Mouse (Mus musculus) intestine, embryonic 15.5 days (tissue): Measurements from ENCODE around the gene Irgc1. TPM values are rescaled to one million over a fixed set of nuclear protein-coding genes. Genes with fewer than 3 reads are reported as not detected.

Experiments
- ATAC-seq: fragments of 200-750 bp; cut with Nextera tagmentation; 2 replicates; pipeline ENCODE4 v1.8.0; 2017; ENCODE audit warnings: moderate TSS enrichment, moderate library complexity
- H3K27ac ChIP-seq: fragments of 300-500 bp; sonication (generic); 2 replicates; pipeline ENCODE4 v1.5.1; 2015; ENCODE audit warnings: mild to moderate bottlenecking, inconsistent platforms
- H3K27me3 ChIP-seq: fragments of 300-500 bp; sonication (generic); replicated peaks from 2 replicates; pipeline ENCODE4 v1.6.1; 2015; ENCODE audit warnings: inconsistent platforms
- H3K36me3 ChIP-seq: fragments of 300-500 bp; sonication (generic); 2 replicates; pipeline ENCODE4 v1.6.1; 2015; ENCODE audit warnings: inconsistent platforms
- H3K4me1 ChIP-seq: fragments of 300-500 bp; sonication (generic); replicated peaks from 2 replicates; pipeline ENCODE4 v1.6.1; 2015; ENCODE audit warnings: inconsistent platforms
- H3K4me2 ChIP-seq: fragments of 300-500 bp; sonication (generic); replicated peaks from 2 replicates; pipeline ENCODE4 v1.6.1; 2015; ENCODE audit warnings: mild to moderate bottlenecking, inconsistent platforms
- H3K4me3 ChIP-seq: fragments of 300-500 bp; sonication (generic); replicated peaks from 2 replicates; pipeline ENCODE4 v1.5.1; 2015; ENCODE audit warnings: inconsistent platforms
- H3K9ac ChIP-seq: fragments of 300-500 bp; sonication (generic); 2 replicates; pipeline ENCODE4 v1.6.1; 2015; ENCODE audit warnings: inconsistent platforms
- H3K9me3 ChIP-seq: fragments of 300-500 bp; sonication (generic); 2 replicates; pipeline ENCODE4 v1.6.1; 2016; ENCODE audit warnings: inconsistent platforms
- WGBS: fragments of 180-500 bp; shearing (Covaris S2); methylation state at CpG from one replicate; pipeline ENCODE4 v1.1.7; 2015; 5-methylcytosine and 5-hydroxymethylcytosine counted together
- polyA plus RNA-seq: library from polyadenylated mRNA; unstranded; fragments of >200 nt; fragmentation: Nextera tagmentation; extraction: Ambion mirVana; gene quantifications from 2 replicates; pipeline ENCODE4 v1.2.1, GENCODE M21; 2015

The Irgc1 gene
- polyA plus RNA-seq, 1 experiment from 2014 or later, result not detected

GRCm38 (mm10) chr7:24427168-24427567, 24.9 kb downstream of the Irgc1 start:
- H3K4me3 ChIP-seq, result no peak overlapping the region
- H3K4me1 ChIP-seq, result peaks cover 6% of the 10 kb centered on the region
- H3K27ac ChIP-seq, result no peak overlapping the region
- H3K27me3 ChIP-seq, result peaks cover 4% of the 10 kb centered on the region; the same call in 1 of the 2 replicates
- no peak overlapping the region for H3K4me2 ChIP-seq
- 94% methylated on average over 8 of the region's 8 CpGs for WGBS
- no peaks in the 10 kb centered on the region for H3K36me3 ChIP-seq
- no peak for ATAC-seq
- H3K9ac ChIP-seq, result no peak overlapping the region
- H3K9me3 ChIP-seq, result no peaks in the 10 kb centered on the region

DNA sequence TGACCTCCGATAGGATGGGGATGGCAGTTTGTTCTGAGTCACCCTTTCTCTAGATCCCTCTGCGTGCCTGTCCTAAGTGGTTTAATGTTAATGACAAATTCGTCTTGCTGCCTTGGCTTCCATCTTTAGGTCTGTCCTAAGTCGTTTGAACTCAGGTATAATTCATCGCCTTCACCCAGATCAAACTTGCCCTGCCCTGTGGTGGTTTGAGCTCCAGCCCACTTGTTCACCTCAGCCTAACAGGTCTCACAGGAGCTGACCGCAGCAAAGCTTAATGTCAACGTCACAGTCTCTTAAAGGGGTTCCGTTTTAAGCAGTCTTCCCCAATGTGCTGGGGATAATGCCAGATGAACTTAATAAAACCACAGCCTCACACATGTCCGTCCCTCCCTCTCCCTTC, 26.2 kb downstream of the Irgc1 start:
- Histone ChIP-seq H3K36me3 (no peaks in the 10 kb centered on the region), H3K27me3 (no peaks in the 10 kb centered on the region), H3K27ac (no peak overlapping the region), H3K9me3 (no peaks in the 10 kb centered on the region), H3K9ac (no peak overlapping the region), H3K4me3 (no peak overlapping the region), H3K4me1 (peaks cover 6% of the 10 kb centered on the region), H3K4me2 (no peak overlapping the region)
- 78% methylated on average over 9 of the region's 9 CpGs for WGBS
- ATAC-seq, result no peak

DNA sequence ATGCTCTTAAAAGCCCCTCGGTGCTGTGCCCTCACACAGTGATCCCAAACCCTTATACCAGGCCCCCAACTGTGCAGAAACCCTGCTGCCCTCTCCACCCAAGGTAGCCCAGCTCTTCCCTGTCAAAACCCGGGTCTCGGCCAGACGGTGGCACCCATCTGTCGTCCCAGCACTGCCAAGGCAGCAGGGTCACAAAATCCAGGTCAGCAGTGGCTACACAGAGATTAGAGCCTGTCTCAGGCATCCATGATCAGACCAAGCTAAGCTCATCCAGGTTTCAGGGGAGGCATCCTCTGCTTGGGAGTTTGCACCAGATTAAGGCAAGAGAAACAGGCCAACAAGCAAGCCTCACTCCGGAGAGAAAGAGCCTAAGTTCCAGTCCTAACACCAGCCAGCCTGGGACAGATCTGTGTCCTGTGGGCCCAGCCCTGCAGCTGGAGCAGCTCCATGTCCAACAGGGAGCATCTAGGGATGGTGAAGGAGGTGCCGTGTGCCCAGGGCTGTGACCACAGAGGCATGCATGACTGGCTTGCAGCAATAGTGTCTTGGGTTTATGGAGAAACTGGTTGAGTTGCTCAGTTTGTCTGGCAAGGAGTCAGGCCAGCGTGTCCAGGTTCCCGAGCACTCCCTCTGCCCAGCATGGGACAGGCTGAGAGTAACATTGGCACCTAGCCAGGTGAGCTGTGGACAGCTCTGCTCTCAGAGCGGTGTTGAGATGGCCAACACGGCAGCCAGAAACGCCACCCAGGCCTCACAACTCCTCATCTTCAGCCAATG, 28.0 kb downstream of the Irgc1 start:
- 74% methylated on average over 12 of the region's 12 CpGs for WGBS
- H3K4me3 ChIP-seq, result no peak overlapping the region
- H3K36me3 ChIP-seq, result peaks cover 2% of the 10 kb centered on the region
- H3K9ac ChIP-seq, result no peak overlapping the region
- H3K9me3 ChIP-seq, result no peaks in the 10 kb centered on the region
- H3K27me3 ChIP-seq, result no peaks in the 10 kb centered on the region
- no peak for ATAC-seq
- H3K27ac ChIP-seq, result no peak overlapping the region
- H3K4me1 ChIP-seq, result peaks cover 6% of the 10 kb centered on the region
- H3K4me2 ChIP-seq, result no peak overlapping the region

DNA sequence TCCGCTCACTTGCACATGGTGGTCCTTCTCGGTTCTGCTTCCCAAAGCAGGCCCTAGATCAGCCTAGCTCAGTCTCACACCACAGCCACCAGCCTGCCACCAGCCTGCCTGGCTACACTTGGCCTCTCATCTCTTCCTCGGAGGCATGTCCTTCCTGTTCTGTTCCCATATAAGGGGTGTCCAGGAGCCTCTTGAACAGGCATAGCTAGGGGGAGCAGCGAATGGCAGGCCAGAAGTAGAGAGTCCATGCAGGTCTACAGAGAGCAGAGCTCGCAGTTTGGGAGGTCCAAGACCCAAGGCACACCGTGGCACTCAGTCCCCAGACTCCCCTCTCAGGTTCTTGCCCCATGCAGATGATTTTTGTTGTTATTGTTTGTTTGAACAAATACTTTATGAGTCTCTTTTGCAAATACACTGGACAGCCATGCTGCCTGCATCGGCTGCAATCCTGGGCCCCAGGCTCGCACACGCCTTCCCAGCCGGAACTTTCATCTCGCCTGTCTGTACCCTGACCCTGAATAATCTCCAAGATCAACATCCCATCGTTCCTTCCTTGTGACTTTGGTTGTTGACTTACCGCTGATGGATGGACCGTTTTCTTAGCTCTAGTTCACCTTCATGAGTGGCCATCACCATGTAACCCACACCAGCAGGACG, 28.9 kb downstream of the Irgc1 start:
- peaks cover 2% of the 10 kb centered on the region for H3K36me3 ChIP-seq
- WGBS, result 74% methylated on average over 15 of the region's 15 CpGs
- no peaks in the 10 kb centered on the region for H3K9me3 ChIP-seq
- no peak overlapping the region for H3K4me3 ChIP-seq
- peaks cover 6% of the 10 kb centered on the region for H3K4me1 ChIP-seq
- no peaks in the 10 kb centered on the region for H3K27me3 ChIP-seq
- no peak overlapping the region for H3K9ac ChIP-seq
- no peak overlapping the region for H3K27ac ChIP-seq
- no peak overlapping the region for H3K4me2 ChIP-seq
- ATAC-seq, result peak; percentile 81

DNA sequence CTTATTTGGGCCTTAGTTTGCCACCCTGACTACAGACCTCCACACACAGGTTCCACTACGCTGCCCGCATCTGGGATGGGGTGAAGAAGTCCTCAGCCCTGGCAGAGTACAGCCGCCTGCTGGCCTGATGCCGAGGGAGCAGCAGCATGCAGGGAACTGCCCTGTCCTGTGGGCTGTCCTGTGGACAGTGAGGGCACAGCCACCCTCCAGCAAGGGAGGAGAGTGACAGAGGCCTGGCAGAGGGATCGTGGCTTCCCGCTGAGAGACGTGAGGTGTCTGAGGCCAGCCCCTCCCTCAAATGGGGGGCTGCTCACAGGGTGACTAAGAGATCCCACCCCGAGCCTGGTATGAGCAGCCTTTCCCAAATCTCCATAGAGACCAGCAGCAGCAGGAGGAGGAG, 29.8 kb downstream of the Irgc1 start:
- Histone ChIP-seq H3K4me3 (no peak overlapping the region), H3K27ac (no peak overlapping the region), H3K4me1 (peaks cover 6% of the 10 kb centered on the region), H3K9ac (no peak overlapping the region), H3K9me3 (no peaks in the 10 kb centered on the region), H3K27me3 (no peaks in the 10 kb centered on the region), H3K4me2 (no peak overlapping the region), H3K36me3 (peaks cover 2% of the 10 kb centered on the region)
- 82% methylated on average over 8 of the region's 8 CpGs for WGBS
- ATAC-seq, result no peak

DNA sequence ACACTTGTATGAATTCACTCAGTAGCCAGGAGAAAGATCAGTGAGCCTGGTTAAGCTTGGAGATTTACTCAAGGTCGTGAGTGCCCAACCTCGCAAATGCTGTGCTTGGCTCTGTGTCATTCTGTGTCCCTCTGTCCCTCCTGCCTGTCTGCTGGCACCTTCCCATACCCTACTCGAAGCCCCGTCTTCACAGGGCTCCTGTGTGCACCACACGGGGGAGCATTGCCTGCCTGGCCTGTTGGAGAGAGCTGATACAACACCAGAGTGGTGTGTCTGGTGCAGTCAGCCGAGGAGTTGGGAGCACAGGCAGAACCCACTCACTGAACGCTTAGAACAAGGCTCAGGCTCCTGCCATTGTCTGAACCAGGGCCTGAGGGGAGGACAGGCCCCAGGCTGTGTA, 30.4 kb downstream of the Irgc1 start:
- no peak for ATAC-seq
- Histone ChIP-seq H3K4me1 (peaks cover 6% of the 10 kb centered on the region), H3K4me2 (no peak overlapping the region), H3K9ac (no peak overlapping the region), H3K36me3 (peaks cover 2% of the 10 kb centered on the region), H3K4me3 (no peak overlapping the region), H3K27ac (no peak overlapping the region), H3K9me3 (no peaks in the 10 kb centered on the region), H3K27me3 (no peaks in the 10 kb centered on the region)
- WGBS, result 76% methylated on average over 7 of the region's 7 CpGs

- Histone ChIP-seq H3K27ac (no peak overlapping the region), H3K9me3 (no peaks in the 10 kb centered on the region), H3K4me3 (no peak overlapping the region), H3K36me3 (peaks cover 2% of the 10 kb centered on the region), H3K27me3 (no peaks in the 10 kb centered on the region), H3K9ac (no peak overlapping the region), H3K4me1 (peaks cover 6% of the 10 kb centered on the region), H3K4me2 (no peak overlapping the region)
- WGBS, result 86% methylated on average over 8 of the region's 8 CpGs
- ATAC-seq, result no peak
These were observed 32.5 kb downstream of the Irgc1 start for GRCm38 (mm10) chr7:24419579-24419978.

GRCm38 (mm10) chr7:24415261-24415660, 36.8 kb downstream of the Irgc1 start:
- Histone ChIP-seq H3K27me3 (no peaks in the 10 kb centered on the region), H3K4me2 (no peak overlapping the region), H3K9ac (no peak overlapping the region), H3K36me3 (no peaks in the 10 kb centered on the region; the same call in 1 of the 2 replicates), H3K9me3 (no peaks in the 10 kb centered on the region), H3K27ac (no peak overlapping the region), H3K4me1 (no peaks in the 10 kb centered on the region), H3K4me3 (no peak overlapping the region)
- no peak for ATAC-seq
- WGBS, result 78% methylated on average over 7 of the region's 7 CpGs

- Histone ChIP-seq H3K36me3 (no peaks in the 10 kb centered on the region; the same call in 1 of the 2 replicates), H3K27ac (no peak overlapping the region), H3K27me3 (no peaks in the 10 kb centered on the region), H3K4me1 (no peaks in the 10 kb centered on the region), H3K4me3 (no peak overlapping the region), H3K9ac (no peak overlapping the region), H3K4me2 (no peak overlapping the region), H3K9me3 (no peaks in the 10 kb centered on the region)
- 82% methylated on average over 3 of the region's 3 CpGs for WGBS
- 0 out of 2 replicates have a peak, but pooled peaks have one; percentile 5 for ATAC-seq
These were observed 38.5 kb downstream of the Irgc1 start for GRCm38 (mm10) chr7:24413630-24414029.

- no peak for ATAC-seq
- no peaks in the 10 kb centered on the region for H3K27me3 ChIP-seq
- no peak overlapping the region for H3K9ac ChIP-seq
- 63% methylated on average over 3 of the region's 3 CpGs for WGBS
- H3K9me3 ChIP-seq, result no peaks in the 10 kb centered on the region
- no peaks in the 10 kb centered on the region for H3K4me1 ChIP-seq
- no peak overlapping the region for H3K4me3 ChIP-seq
- H3K27ac ChIP-seq, result no peak overlapping the region
- H3K36me3 ChIP-seq, result peaks cover 10% of the 10 kb centered on the region; the same call in 1 of the 2 replicates
- no peak overlapping the region for H3K4me2 ChIP-seq
These were observed 41.3 kb downstream of the Irgc1 start for GRCm38 (mm10) chr7:24410831-24411230.

DNA sequence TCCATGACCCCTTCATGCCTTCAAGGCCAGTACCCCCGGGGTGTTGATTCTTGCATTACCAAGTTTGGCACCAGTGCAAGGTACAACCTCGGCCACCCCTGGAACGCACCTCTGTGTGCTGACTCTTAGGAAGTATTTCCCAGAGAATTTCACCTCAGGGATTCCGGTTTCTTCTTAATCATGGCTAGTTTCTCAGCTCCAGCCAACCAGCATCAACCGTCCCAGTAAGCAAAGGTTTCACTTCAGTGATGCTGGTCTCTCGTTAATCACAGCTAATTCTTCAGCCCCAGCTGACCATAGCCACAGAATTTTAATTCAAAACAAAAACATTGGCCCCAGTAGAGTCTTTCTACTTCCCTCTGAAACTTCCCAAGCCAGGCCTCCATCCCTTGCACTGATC, 42.0 kb downstream of the Irgc1 start:
- no peaks in the 10 kb centered on the region for H3K4me1 ChIP-seq
- H3K4me2 ChIP-seq, result no peak overlapping the region
- no peak overlapping the region for H3K4me3 ChIP-seq
- H3K9me3 ChIP-seq, result no peaks in the 10 kb centered on the region
- no peak overlapping the region for H3K27ac ChIP-seq
- H3K9ac ChIP-seq, result no peak overlapping the region
- ATAC-seq, result no peak
- no peaks in the 10 kb centered on the region for H3K27me3 ChIP-seq
- WGBS, result 84% methylated on average over 6 of the region's 6 CpGs
- peaks cover 15% of the 10 kb centered on the region; the same call in 1 of the 2 replicates for H3K36me3 ChIP-seq

- Histone ChIP-seq H3K4me2 (no peak overlapping the region), H3K4me1 (no peaks in the 10 kb centered on the region), H3K27ac (no peak overlapping the region), H3K4me3 (no peak overlapping the region), H3K9ac (no peak overlapping the region), H3K27me3 (no peaks in the 10 kb centered on the region), H3K9me3 (no peaks in the 10 kb centered on the region), H3K36me3 (peaks cover 20% of the 10 kb centered on the region)
- no peak for ATAC-seq
- WGBS, result 79% methylated on average over 9 of the region's 9 CpGs
These were observed 43.9 kb downstream of the Irgc1 start for GRCm38 (mm10) chr7:24408186-24408585.
